Mouse (Mus musculus) lung, postnatal 0 days (tissue): ENCODE measurements around the gene Pes1.

ENCODE experiments used
- CTCF ChIP-seq: IDR thresholded peaks from 2 replicates; pipeline ENCODE4 v1.5.1; 2016; ENCODE audit warnings: antibody characterized with exemption, mild to moderate bottlenecking
- EP300 ChIP-seq: IDR thresholded peaks from 2 replicates; pipeline ENCODE4 v1.6.1; 2016; ENCODE audit warnings: antibody characterized with exemption, mild to moderate bottlenecking, control low read depth

GRCm38 (mm10) chr11:3999547-3999946, 35.8 kb downstream of the Pes1 start:
- no peak for TF ChIP-seq CTCF
- no peak for TF ChIP-seq EP300
